Mouse (Mus musculus) stomach, postnatal 0 days (tissue): ENCODE results near the gene Rfx7. TPM values are rescaled to one million over a fixed set of nuclear protein-coding genes. Genes with fewer than 3 reads are reported as not detected.

Experiments used
- ATAC-seq: fragments of 200-750 bp; cut with Nextera tagmentation; 2 replicates; pipeline ENCODE4 v1.8.0; 2017; ENCODE audit not compliant: low FRiP score, low TSS enrichment
- DNase-seq: peaks from one replicate; pipeline ENCODE4 v3.0.0-alpha.2; 2016; ENCODE audit warnings: low spot score
- H3K27ac ChIP-seq: fragments of 300-500 bp; sonication (generic); replicated peaks from 2 replicates; pipeline ENCODE4 v1.5.1; 2014; ENCODE audit warnings: mild to moderate bottlenecking, control low read depth
- H3K27me3 ChIP-seq: fragments of 300-500 bp; sonication (generic); 2 replicates; pipeline ENCODE4 v1.6.1; 2014; ENCODE audit warnings: low read length; ENCODE audit not compliant: control insufficient read depth, insufficient read depth
- H3K36me3 ChIP-seq: fragments of 300-500 bp; sonication (generic); 2 replicates; pipeline ENCODE4 v1.6.1; 2014; ENCODE audit warnings: low read length, mixed read lengths; ENCODE audit not compliant: control insufficient read depth, insufficient read depth
- H3K4me1 ChIP-seq: fragments of 300-500 bp; sonication (generic); replicated peaks from 2 replicates; pipeline ENCODE4 v1.6.1; 2014; ENCODE audit warnings: antibody characterized with exemption; ENCODE audit not compliant: control insufficient read depth, insufficient read depth
- H3K4me2 ChIP-seq: fragments of 300-500 bp; sonication (generic); replicated peaks from 2 replicates; pipeline ENCODE4 v1.6.1; 2014; ENCODE audit warnings: low read depth, mild to moderate bottlenecking, control low read depth, moderate library complexity
- H3K4me3 ChIP-seq: fragments of 300-500 bp; sonication (generic); 2 replicates; pipeline ENCODE4 v1.5.1; 2014; ENCODE audit warnings: low read depth, low read length, control low read depth
- H3K9ac ChIP-seq: fragments of 300-500 bp; sonication (generic); 2 replicates; pipeline ENCODE4 v1.6.1; 2014; ENCODE audit warnings: mild to moderate bottlenecking, low read length, control low read depth, mixed read lengths
- H3K9me3 ChIP-seq: fragments of 300-500 bp; sonication (generic); 2 replicates; pipeline ENCODE4 v1.6.1; 2016; ENCODE audit warnings: low read length; ENCODE audit not compliant: control insufficient read depth
- CTCF ChIP-seq: IDR thresholded peaks from 2 replicates; pipeline ENCODE4 v1.5.1; 2016; ENCODE audit warnings: antibody characterized with exemption, low read depth, mild to moderate bottlenecking, moderate library complexity
- EP300 ChIP-seq: optimal IDR thresholded peaks from 2 replicates; pipeline ENCODE3; 2016; ENCODE audit warnings: antibody characterized with exemption
- WGBS: fragments of 180-500 bp; shearing (Covaris S2); extraction: QIAGEN DNeasy Blood & Tissue Kit; methylation state at CpG from one replicate; pipeline ENCODE4 v1.1.7; 2014; 5-methylcytosine and 5-hydroxymethylcytosine counted together
- polyA plus RNA-seq: library from polyadenylated mRNA; unstranded; fragments of >200 nt; fragmentation: Nextera tagmentation; extraction: Ambion mirVana; gene quantifications from 2 replicates; pipeline ENCODE4 v1.2.1, GENCODE M21; 2015

The Rfx7 gene
- polyA plus RNA-seq, 1 experiment from 2014 or later: 4.5 TPM

GRCm38 (mm10) chr9:72520849-72521248 is 11.2 kb upstream of the Rfx7 start:
- no peak for TF ChIP-seq CTCF
- H3K4me3 ChIP-seq: no peak overlapping the region
- no peak overlapping the region for H3K9ac ChIP-seq
- no peaks in the 10 kb centered on the region for H3K9me3 ChIP-seq
- no peak for ATAC-seq
- H3K27ac ChIP-seq: no peak overlapping the region
- no peaks in the 10 kb centered on the region for H3K27me3 ChIP-seq
- no peaks in the 10 kb centered on the region for H3K36me3 ChIP-seq
- H3K4me2 ChIP-seq: no peak overlapping the region
- DNase-seq: no peak
- no peaks in the 10 kb centered on the region for H3K4me1 ChIP-seq

GRCm38 (mm10) chr9:72526091-72526490 is 5.9 kb upstream of the Rfx7 start:
- no peak overlapping the region for H3K27ac ChIP-seq
- 85% methylated on average over 1 of the region's 1 CpGs for WGBS
- no peak overlapping the region for H3K4me2 ChIP-seq
- H3K36me3 ChIP-seq: no peaks in the 10 kb centered on the region
- no peaks in the 10 kb centered on the region for H3K9me3 ChIP-seq
- no peak for DNase-seq
- H3K4me1 ChIP-seq: peaks cover 2% of the 10 kb centered on the region; the same call in 1 of the 2 replicates
- ATAC-seq: no peak
- H3K27me3 ChIP-seq: no peaks in the 10 kb centered on the region
- H3K4me3 ChIP-seq: no peak overlapping the region
- no peak for TF ChIP-seq EP300
- no peak for TF ChIP-seq CTCF
- no peak overlapping the region for H3K9ac ChIP-seq

- Histone ChIP-seq H3K36me3 (no peaks in the 10 kb centered on the region), H3K9ac (no peak overlapping the region), H3K4me2 (peak overlapping the region; percentile 83), H3K27ac (peak overlapping the region; percentile 100), H3K27me3 (no peaks in the 10 kb centered on the region), H3K4me1 (peaks cover 3% of the 10 kb centered on the region), H3K4me3 (no peak overlapping the region), H3K9me3 (no peaks in the 10 kb centered on the region)
- peak; percentile 35 for ATAC-seq
- TF ChIP-seq EP300 (no peak), CTCF (peak; percentile 100)
- DNase-seq: peak; percentile 88
- WGBS: 1% methylated on average over 12 of the region's 12 CpGs
Observed at GRCm38 (mm10) chr9:72530237-72530636, 1.8 kb upstream of the Rfx7 start.

- ATAC-seq: peak; percentile 69
- WGBS: 21% methylated on average over 4 of the region's 4 CpGs
- TF ChIP-seq EP300 (no peak), CTCF (no peak)
Observed at GRCm38 (mm10) chr9:72530824-72531223, 1.2 kb upstream of the Rfx7 start.

GRCm38 (mm10) chr9:72531291-72531995 is 597 bp upstream of the Rfx7 start:
- peak overlapping the region; percentile 99 for H3K9ac ChIP-seq
- H3K4me1 ChIP-seq: peaks cover 3% of the 10 kb centered on the region
- H3K4me2 ChIP-seq: peak overlapping the region; percentile 83
- DNase-seq (peak; percentile 86), ATAC-seq (peak; percentile 80)
- H3K9me3 ChIP-seq: no peaks in the 10 kb centered on the region
- no peak for TF ChIP-seq EP300
- no peak; the same call in 1 of the 2 replicates for TF ChIP-seq CTCF
- H3K27me3 ChIP-seq: no peaks in the 10 kb centered on the region
- H3K4me3 ChIP-seq: peak overlapping the region; percentile 99
- under 1% methylated on average over 34 of the region's 35 CpGs for WGBS
- no peaks in the 10 kb centered on the region for H3K36me3 ChIP-seq
- H3K27ac ChIP-seq: peak overlapping the region; percentile 100

More at GRCm38 (mm10) chr9:72530824-72531223, 1.2 kb upstream of the Rfx7 start:
- peak overlapping the region; percentile 99 for H3K9ac ChIP-seq
- peaks cover 3% of the 10 kb centered on the region for H3K4me1 ChIP-seq
- H3K9me3 ChIP-seq: no peaks in the 10 kb centered on the region
- H3K27me3 ChIP-seq: no peaks in the 10 kb centered on the region
- peak overlapping the region; percentile 99 for H3K4me3 ChIP-seq
- H3K36me3 ChIP-seq: no peaks in the 10 kb centered on the region
- H3K27ac ChIP-seq: peak overlapping the region; percentile 100
- DNase-seq: peak; percentile 71
- peak overlapping the region; percentile 83 for H3K4me2 ChIP-seq

GRCm38 (mm10) chr9:72532381-72533088 is 495 bp downstream of the Rfx7 start:
- Histone ChIP-seq H3K27me3 (no peaks in the 10 kb centered on the region), H3K4me3 (peak overlapping the region; percentile 99), H3K27ac (peak overlapping the region; percentile 100), H3K9ac (peak overlapping the region; percentile 99), H3K4me2 (peak overlapping the region; percentile 83), H3K36me3 (no peaks in the 10 kb centered on the region), H3K4me1 (peaks cover 3% of the 10 kb centered on the region), H3K9me3 (no peaks in the 10 kb centered on the region)
- ATAC-seq (peak; percentile 18), DNase-seq (peak; percentile 60)
- TF ChIP-seq CTCF: no peak
- no peak for TF ChIP-seq EP300
- 2% methylated on average over 22 of the region's 55 CpGs for WGBS
